Mouse (Mus musculus) urinary bladder, adult 2 months (tissue): ENCODE results near the gene AI661453. TPM values are rescaled to one million over a fixed set of nuclear protein-coding genes. Genes with fewer than 3 reads are reported as not detected.

Experiments used
- DNase-seq: peaks from one replicate; pipeline ENCODE4 v3.0.0; 2022; ENCODE audit warnings: low spot score
- polyA plus RNA-seq: library from polyadenylated mRNA; depleted of rRNA; stranded (reverse); fragments of >200 nt; gene quantifications from 2 replicates; pipeline ENCODE4 v1.2.3, GENCODE M21; 2012

Gene AI661453
- polyA plus RNA-seq, 1 experiment, result 9.4 TPM

DNA sequence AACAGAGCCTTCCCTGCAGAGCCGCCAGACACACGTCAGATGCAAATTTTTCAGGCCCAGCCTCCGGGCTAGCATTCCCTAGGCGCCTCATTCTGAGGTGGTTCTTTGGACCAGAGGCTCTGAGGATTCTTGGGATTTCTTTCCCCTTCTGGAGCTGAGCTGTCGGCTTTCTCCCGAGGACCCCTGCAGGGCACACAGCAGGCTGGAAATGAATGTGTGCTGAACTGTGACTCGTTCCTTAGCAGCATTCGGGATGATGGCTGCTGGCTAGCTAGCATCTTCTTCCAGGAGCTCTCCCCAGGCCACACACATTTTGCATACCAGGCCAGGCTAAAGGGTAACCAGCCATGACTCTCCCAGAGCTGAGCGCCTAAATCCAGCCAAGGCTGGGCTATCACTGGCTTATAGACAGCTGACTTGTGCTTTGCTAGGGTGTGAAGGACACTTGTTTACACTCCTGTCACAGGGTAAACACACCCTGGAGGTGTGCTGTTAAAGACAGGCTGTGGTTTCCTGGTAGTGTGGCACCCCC is 4.0 kb downstream of the AI661453 start:
- DNase-seq, result no peak

DNA sequence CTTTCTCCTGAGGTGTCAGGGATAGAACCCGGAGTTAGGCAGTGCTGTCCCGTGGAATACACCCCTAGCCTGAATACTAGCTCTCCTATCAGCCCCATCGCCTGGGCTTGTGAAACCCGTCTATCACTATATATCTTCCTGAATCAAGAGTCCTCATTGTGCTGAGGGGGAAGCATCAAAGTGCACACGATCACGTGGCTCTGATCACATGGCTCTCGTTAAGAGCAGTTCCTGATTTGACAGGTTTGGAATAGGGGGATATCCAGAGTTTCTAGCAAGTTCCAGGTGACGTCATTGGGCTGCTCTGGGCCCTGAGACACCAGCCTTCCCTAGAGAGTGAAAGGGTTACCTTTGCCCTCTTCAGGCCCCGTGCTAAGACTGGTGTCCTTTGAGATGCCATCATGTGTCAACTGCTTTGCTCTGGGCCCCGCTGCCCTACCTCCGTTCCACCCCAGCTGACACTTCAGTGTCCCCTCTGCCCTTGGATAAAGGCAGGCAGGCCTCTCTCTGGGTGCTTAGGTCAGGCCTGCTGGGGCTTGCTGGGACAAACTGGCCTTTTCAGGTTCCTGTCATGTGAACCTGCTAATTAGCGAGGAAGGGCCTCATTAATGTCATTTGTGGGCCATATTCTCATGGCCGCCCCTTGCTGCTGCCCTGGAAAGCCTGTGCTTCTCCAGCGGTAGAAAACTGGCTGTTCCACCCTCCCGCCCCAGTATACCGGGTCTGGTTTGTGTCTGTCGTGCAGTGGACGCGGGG is 5.1 kb downstream of the AI661453 start:
- no peak for DNase-seq

DNA sequence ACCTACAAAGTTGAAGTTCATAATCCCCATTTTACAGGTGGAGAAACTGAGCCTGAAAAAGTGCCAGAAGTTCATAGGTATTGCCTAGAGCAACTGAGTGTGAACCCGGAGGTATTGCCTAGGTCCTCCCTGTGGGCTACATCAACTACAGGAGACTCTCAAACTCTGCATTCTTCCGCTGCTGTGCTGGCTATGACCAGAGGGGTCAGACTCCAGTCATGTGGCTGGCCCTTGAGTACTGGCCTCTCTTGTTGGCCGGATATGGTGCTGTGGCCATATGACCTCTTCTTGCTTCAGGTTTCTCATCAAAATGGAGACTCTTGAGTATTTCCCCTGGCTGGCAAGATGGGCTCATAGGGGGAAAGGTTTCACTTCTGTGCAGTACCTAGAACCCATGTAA is 5.9 kb downstream of the AI661453 start:
- no peak for DNase-seq

DNA sequence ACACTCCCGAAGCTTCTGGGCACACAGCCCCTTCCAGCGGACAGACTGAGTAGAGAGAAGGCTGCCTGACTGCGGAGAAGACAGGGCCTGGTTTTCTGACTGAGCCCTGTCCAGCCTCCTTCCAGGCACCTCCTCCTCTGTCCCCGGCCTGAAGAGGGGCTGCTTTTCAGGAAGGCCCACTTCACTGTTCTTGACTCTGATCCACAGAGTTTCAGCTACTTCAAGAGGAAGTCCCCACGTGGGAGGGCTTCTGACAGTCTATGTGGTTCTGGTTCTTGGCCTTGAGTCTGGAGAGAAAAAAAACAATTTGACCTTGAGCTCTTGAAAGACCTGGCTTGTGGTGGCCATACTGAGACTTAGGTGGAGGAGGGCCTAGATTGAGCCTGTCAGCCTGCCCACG is 7.7 kb downstream of the AI661453 start:
- DNase-seq, result no peak

DNA sequence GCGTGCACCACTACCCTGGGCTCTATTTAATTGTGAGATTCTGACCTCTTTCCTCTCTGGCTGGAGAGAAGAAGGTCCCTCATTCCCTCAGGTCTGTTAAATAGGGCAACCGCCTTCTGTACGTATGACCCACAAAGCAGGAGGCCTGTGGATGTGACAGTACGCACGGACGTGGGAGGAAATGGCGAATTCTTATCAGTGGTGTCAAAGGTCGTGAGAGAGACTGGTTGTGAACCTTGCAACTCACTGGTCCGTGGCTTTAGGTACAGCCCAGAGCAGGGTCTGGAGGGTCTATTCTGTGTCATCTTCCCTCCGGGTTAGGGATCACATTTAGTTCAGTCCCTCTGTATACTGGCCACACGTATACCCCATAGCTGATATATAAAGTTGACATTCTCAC is 9.1 kb downstream of the AI661453 start:
- DNase-seq, result no peak

DNA sequence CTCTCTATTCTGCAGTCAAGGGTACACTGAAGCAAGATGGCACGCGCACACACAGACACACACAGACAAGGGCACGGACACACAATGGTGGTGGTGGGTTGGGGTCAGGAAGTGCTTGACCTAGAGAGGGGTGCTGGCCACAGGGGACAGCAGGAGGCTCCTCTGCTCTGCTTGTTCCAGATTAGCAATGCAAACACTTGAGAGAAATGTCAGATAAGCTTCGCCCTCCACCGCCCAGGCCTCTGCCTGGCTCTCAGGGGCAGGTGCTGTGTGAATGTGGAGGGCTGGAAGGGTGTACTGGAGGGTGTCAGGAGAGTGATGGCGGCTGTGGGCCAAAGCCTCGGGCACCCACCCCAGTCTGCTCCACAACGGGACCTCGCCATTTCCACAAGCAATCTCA is 9.6 kb downstream of the AI661453 start:
- DNase-seq, result no peak

DNA sequence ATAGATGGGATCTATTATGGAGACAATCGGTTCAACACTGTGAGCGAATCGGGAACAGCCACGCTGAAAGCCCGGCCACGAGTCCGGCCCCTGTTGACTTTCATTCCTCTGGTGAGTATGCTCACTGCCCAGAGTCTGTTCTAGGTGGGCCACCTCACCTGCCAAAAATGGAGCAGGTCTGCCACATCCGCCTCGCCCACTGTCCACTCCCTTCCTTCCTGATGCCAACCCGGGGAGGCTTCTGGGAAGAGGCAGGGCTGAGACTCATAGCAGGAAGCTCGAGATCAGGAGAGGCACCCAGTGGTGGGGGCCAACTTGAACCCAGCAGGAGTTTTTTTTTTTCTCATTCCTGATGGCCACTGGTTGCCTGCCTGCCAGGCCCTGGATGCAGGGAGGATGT is 10.1 kb downstream of the AI661453 start:
- DNase-seq, result no peak

DNA sequence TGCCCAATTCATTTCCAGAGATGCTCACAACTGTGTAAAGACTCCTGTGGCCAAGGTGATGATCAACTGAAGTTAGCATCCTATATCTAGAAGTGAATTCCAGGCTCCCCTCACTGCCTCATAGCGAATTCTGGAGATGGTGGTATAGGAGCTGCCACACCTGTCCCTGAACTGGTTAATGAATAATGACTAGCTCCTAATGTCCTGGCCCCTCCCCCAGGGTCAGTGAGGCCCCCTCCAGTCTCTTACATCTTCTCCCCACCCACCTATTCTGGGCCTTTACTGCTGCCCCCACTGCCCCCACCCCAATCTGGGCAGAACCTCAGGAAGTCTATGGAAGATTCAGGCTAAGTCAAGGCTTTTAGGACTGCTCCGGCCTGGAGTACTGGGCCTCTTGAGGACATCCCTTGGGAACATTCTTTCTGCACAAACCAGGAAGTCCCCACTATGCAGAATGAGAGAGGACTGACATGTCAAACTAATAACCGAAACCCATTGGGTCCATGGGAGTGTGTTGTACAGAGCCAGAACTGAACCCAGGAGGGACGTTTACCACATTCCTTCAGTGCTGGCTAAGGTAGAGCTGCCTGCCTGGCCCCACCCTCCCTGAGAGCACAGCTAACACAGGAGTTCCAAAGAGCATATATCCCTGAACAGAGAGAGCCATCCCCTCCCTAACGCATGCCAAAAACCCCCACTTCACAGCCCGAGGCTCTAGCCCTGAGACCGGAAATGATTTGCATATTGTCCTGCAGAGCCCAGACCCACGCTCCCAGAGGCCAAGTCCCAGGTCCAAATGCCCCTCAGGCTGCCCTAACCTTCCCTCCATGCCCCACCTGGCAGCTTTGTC is 12.3 kb downstream of the AI661453 start:
- DNase-seq, result no peak

DNA sequence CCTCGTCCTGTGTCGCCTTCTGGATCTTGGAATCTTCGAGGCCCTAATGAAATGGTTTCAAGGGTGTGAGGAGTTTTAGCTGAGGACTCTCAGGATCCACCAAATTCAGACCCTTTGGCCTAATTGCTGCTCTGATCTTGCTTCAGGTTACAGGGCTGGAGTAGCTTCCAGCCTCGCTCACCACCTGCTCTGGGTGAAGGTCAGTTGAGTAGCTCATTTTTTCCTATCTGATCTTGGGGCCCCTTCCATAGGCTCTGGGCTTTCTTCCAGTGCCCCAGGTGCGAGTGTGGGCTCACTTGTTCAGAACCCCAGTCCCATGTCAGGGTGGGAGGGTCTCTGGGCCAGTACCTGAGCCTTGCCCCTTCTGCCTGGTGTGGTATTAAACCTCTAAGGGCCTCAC is 13.0 kb downstream of the AI661453 start:
- no peak for DNase-seq

DNA sequence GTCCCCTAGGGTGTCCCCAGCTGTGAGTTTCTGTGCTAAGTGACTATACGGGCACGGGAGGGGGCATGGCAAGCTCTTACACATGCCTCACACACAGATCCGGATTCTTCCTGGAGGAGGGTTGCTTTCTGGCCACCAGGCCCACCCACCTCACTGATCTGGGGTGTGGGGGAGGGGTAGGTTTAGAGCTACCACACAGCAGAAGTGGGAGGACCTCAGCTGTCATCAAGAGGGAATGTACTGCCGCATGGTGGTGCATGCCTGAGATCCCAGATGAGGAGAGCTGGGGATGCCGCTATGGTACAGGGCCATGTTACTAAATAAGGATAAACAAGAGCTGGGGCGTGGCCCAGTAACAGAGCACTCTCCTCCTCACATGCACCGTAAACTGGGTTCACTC is 13.8 kb downstream of the AI661453 start:
- DNase-seq, result no peak

DNA sequence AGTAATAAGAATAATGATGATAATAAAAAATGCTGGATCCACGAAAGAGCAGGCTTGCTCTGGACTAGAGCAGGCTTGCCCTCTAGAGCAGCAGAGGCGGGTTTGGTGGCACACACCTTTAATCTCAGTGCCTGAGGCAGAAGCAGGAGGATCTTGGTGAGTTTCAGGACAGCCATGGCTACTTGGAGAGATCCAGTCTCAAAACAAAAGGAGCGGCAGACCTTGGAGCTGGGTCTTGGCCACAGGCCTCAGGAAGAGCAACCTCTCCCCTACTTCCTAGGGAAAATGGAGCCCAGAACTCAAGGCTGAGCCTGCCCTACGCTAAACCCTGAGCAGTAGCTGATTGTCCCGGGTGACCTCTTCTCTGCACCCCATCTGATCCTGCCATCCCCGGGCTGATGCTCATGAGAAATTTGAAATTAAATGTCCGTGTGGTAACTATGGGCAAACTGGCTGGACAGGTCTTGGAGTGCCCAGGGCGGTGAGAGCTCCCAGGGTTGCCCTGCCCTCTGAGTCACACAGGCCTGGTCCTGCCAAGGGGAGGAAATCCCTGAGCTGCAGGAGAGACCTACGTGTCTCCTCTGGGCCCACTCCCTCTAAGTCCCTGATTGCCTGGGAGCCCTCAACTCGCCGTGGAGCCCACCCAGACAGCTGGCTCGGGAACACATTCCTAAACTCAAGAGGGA is 14.6 kb downstream of the AI661453 start:
- DNase-seq, result no peak

DNA sequence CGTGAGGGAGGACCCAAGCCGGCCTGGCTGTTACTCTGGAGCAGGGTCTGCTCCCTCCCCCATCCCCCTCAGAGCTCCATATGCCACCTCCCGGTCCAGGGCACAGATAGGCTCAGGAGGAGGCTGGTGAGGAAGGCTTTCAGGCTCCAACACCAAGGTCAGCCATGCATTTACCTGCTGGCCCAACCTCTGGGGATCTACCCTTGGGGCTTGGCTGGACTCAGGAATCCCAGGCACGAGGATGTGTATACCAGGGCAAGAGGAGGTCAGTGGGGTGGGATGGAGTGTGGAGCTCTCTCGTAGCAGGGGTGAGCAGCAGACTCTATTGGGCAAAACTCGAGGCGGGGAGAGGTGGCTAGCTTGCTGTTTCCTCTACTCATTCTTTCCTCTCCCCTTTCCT is 16.5 kb downstream of the AI661453 start:
- DNase-seq, result no peak

DNA sequence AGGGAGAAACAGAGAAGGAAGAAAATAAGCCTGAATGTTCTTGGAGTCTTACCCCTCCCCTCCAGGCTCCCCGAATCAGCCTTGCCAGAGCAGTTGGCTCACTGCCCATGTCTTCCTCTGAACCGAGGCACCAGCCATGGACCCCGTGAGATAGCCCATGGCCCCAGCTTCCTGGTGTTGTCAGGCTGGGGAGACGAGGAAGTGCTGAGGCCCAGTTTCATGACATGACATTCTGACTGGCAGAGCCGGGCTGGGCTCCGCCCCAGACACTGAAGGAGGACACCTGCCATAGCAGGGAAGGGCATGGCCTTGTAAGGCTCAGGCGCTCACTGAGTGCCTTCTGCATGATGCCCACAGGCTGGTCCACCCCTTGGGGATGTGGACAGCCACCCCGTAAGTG is 18.3 kb downstream of the AI661453 start:
- DNase-seq, result no peak

DNA sequence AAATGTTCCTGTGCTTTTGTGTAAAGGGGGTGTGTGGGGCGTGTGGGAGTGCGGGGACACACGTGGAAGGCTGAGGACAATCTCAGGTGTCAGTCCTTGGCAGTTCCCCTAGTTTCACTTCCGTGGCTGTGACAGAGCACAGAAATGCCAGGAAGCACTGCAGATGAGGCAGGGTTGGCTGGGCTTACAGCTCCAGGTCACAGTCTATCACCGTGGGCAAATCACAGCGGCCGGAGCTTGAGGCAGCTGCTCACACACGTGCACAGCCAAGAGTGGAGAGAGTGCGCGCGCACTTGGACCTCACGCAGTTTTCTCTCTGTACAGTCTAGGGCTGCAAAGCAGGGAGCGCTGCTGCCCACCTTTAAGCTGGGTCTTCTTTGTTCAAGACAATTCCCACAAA is 21.9 kb downstream of the AI661453 start:
- no peak for DNase-seq

DNA sequence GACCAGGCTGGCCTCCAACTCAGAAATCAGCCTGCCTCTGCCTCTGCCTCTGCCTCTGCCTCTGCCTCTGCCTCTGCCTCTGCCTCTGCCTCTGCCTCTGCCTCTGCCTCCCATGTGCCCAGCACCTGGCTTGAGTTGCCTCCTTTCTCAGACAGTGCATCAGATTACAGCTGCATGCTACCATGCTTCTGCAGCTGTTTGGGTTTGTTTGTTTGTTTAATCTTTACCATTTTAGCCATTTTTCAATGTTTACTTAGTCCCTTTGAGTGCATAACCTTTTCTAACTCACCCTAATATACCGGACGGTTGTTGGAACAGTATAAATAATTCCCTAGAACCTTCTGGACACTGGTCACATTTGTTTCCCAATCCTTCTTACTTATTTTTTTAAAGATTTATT is 22.5 kb downstream of the AI661453 start:
- DNase-seq, result no peak

DNA sequence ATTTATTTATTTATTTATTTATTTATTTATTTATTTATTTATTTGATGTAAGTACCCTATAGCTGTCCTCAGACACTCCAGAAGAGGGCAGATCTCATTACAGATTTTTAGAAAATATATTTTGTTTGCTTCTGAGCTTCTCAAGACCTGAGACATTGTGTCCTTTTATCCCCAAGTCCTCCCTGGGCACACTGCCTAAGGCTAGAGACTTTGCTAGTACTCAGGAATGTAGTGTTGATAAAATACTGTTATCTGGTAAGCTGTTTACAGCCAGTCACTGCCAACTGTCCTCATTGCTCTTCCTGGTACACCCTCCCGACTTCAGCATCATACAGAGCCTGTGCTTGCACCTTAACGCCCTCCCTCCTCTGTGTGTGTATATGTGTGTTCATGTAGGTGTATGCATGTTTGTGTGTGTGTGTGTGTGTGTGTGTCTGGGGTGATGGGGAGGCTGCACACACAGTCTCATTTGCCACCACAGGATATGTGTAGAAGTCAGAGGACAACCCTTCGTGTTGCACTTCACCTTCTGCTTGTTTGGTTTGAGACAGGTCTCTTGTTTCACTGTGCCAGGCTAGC is 23.0 kb downstream of the AI661453 start:
- no peak for DNase-seq

DNA sequence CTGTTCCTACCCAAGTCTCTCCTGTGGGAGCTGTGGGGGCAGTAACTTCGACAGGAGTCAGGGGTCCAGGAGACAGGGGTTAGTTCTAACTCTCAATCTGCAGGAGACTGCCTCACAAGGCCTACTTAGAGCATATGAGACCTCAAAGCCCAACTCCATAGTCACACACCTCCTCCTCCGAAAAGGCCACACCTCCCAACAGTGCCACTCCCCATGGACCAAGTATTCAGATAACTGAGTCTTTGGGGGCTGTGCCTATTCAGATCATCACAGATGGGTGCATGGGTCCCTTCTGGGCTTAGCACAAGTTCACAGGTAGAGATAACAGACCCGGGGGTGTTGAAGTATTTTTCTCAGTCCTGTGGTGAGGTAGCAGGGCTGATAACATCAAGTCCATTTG is 25.3 kb downstream of the AI661453 start:
- DNase-seq, result no peak

DNA sequence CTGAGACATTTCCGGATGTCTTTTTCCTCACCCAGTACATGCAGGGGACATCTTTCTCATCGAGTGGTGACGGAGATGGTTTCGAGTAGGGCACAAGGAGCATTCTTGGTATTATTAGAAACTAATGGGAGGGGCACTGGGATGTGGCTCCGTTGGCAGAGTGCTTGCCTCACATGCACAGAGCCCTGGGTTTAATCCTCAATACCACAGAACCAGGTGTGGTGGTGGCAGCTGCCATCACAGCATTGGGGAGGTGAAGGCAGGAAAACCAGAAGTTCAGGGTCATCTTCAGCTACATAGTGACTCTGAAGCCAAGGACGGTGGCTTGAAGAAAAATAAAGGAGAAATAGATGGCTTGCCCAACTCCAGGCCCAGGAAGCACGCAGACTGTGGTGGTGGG is 25.8 kb downstream of the AI661453 start:
- no peak for DNase-seq

DNA sequence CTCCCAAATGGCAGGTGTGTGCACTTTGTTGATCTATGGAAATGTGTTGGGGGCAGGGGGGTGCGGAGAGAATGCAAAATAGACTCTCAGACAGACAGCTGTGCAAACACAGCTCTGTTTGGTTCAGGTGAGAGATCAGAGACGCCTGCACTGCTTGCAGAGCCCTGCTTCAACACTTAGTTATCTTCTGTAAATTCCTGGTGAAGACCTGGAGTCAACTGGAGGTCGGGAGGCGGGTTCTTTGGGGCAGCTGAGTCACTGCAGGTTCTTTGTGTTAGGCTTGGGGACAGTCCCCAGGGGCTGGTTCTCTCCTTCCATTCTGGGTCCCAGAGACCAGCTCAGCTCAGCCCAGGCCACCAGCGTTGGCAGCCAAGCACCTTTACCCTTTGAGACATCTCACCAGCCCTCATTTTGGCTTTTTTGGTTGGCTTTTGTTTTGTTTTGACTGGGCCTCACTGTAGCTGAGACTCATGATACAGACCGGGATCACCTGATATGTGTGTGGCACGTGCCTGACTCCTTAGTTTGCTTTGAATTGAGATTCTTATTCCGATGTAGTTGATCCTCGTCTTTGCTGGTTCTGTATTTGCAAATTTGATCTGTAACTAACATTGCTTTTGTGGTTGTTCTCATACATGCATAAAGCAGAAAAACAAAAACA is 26.4 kb downstream of the AI661453 start:
- DNase-seq, result no peak

DNA sequence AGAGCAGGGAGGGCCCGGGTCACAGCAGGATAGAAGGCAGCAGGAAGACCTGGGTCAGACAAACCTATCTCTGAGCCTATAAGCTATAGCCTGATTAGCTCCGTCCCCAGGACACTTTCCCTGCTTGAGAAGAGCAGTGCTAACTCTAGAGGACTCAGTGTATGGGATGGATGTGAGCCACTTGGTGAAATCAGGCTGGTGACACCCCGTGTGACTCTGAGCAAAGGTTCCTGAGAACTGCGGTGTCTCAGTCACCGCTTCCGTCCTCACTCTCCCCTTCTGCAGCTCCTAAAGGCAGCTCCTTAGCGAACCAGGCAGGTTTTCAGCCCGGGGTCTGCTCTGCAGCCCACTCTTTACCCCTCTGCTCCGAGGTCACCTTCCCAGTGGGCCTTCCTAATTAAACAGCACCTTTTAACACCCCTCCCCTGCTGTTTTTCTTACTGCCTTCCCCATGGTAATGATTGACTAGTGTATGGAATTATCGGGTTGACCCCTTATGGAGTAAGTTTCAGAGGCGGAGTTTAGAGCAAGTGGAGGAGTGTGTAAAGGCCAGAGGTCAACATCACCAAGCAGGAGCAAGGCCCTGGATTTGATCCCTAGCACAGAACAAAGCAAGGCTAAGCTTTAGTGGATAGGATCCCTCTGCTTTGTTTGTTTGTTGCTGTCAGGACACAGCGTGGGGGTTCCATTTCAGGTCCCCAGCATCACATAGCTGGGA is 28.0 kb downstream of the AI661453 start:
- no peak for DNase-seq

DNA sequence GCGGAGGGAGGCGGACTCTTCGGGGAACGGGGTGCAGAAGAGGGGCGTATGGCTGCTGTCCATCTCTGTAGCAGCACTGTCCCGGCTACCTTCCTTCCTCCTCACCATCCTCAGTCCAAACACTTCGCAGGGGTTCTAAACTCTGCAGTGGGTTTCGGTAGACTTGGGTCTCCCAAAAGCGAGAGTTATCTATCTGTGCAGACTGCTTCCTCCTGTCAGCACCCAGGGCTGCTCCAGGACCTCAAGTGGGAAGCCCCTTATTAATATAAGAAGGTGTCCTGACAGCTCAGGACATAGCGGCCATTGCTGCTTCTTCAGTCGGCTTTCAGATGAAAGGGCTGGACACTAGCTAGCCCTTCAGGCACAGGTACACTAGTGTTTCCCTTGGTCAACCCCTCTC is 28.6 kb downstream of the AI661453 start:
- DNase-seq, result no peak
